Mouse (Mus musculus) limb, embryonic 14.5 days (tissue): Measurements from ENCODE around the gene C2. TPM values are rescaled to one million over a fixed set of nuclear protein-coding genes. Genes with fewer than 3 reads are reported as not detected.

Source experiments
- ATAC-seq: fragments of 200-750 bp; cut with Nextera tagmentation; 2 replicates; pipeline ENCODE4 v1.8.0; 2017; ENCODE audit warnings: low read depth, moderate number of reproducible peaks, moderate TSS enrichment; ENCODE audit not compliant: low FRiP score
- DNase-seq: peaks from one replicate; pipeline ENCODE4 v3.0.0-alpha.2; 2015; ENCODE audit warnings: low spot score
- H3K27ac ChIP-seq: fragments of 300-500 bp; sonication (generic); replicated peaks from 2 replicates; pipeline ENCODE4 v1.5.1; 2014; ENCODE audit warnings: low read depth, mild to moderate bottlenecking, low read length, moderate library complexity, mixed read lengths
- H3K27me3 ChIP-seq: fragments of 300-500 bp; sonication (generic); 2 replicates; pipeline ENCODE4 v1.6.1; 2014; ENCODE audit warnings: low read length, mixed read lengths; ENCODE audit not compliant: control insufficient read depth, insufficient read depth
- H3K36me3 ChIP-seq: fragments of 300-500 bp; sonication (generic); 2 replicates; pipeline ENCODE4 v1.6.1; 2014; ENCODE audit warnings: mild to moderate bottlenecking, low read length, moderate library complexity, mixed read lengths; ENCODE audit not compliant: control insufficient read depth, insufficient read depth
- H3K4me1 ChIP-seq: fragments of 300-500 bp; sonication (generic); 2 replicates; pipeline ENCODE4 v1.6.1; 2014; ENCODE audit warnings: antibody characterized with exemption, low read length, mixed read lengths; ENCODE audit not compliant: control insufficient read depth, insufficient read depth
- H3K4me2 ChIP-seq: fragments of 300-500 bp; sonication (generic); replicated peaks from 2 replicates; pipeline ENCODE4 v1.6.1; 2014; ENCODE audit warnings: low read depth, mild to moderate bottlenecking, low read length, moderate library complexity; ENCODE audit not compliant: severe bottlenecking
- H3K4me3 ChIP-seq: fragments of 300-500 bp; sonication (generic); replicated peaks from 2 replicates; pipeline ENCODE4 v1.5.1; 2014; ENCODE audit warnings: low read length
- H3K9ac ChIP-seq: fragments of 300-500 bp; sonication (generic); 2 replicates; pipeline ENCODE4 v1.6.1; 2014; ENCODE audit warnings: mild to moderate bottlenecking, low read depth, low read length, moderate library complexity; ENCODE audit not compliant: severe bottlenecking
- H3K9me3 ChIP-seq: fragments of 300-500 bp; sonication (generic); 2 replicates; pipeline ENCODE4 v1.6.1; 2016; ENCODE audit warnings: low read length; ENCODE audit not compliant: control insufficient read depth
- POLR2A ChIP-seq: fragments of 200-500 bp; IDR thresholded peaks from 2 replicates; pipeline ENCODE4 v1.8.0; 2012; ENCODE audit warnings: inconsistent platforms, mild to moderate bottlenecking, moderate library complexity, borderline replicate concordance; ENCODE audit not compliant: insufficient read depth, insufficient read length; ENCODE audit errors: extremely low read depth
- WGBS: fragments of 180-500 bp; shearing (Covaris S2); extraction: QIAGEN DNeasy Blood & Tissue Kit; methylation state at CpG from one replicate; pipeline ENCODE4 v1.1.7; 2014; 5-methylcytosine and 5-hydroxymethylcytosine counted together
- polyA plus RNA-seq, 2 experiments: library from polyadenylated mRNA; depleted of rRNA in 1 of 2; stranded (reverse) in 1 of 2; unstranded in 1 of 2; fragments of >200 nt; fragmentation: Nextera tagmentation in 1 of 2; extraction: Ambion mirVana in 1 of 2; gene quantifications; 2 replicates each; pipeline versions ENCODE4 v1.2.1 to v1.2.3; 2012 to 2014

The C2 gene
- polyA plus RNA-seq, 2 experiments, result 4.7 to 4.9 TPM

GRCm38 (mm10) chr17:34884704-34885103 is 13.4 kb downstream of the C2 start:
- 91% methylated on average over 6 of the region's 6 CpGs for WGBS
- ATAC-seq, result no peak
- DNase-seq, result no peak
- Histone ChIP-seq H3K27ac (no peak overlapping the region), H3K9ac (no peak overlapping the region), H3K4me2 (no peak overlapping the region), H3K27me3 (no peaks in the 10 kb centered on the region), H3K4me3 (no peak overlapping the region), H3K4me1 (peaks cover 6% of the 10 kb centered on the region; the same call in 1 of the 2 replicates), H3K36me3 (no peaks in the 10 kb centered on the region), H3K9me3 (no peaks in the 10 kb centered on the region)
- no peak for TF ChIP-seq POLR2A

GRCm38 (mm10) chr17:34883332-34883731 is 14.7 kb downstream of the C2 start:
- H3K4me3 ChIP-seq, result no peak overlapping the region
- peaks cover 6% of the 10 kb centered on the region; the same call in 1 of the 2 replicates for H3K4me1 ChIP-seq
- 64% methylated on average over 3 of the region's 3 CpGs for WGBS
- no peaks in the 10 kb centered on the region for H3K9me3 ChIP-seq
- no peak for TF ChIP-seq POLR2A
- H3K9ac ChIP-seq, result no peak overlapping the region
- H3K36me3 ChIP-seq, result no peaks in the 10 kb centered on the region
- ATAC-seq (no peak), DNase-seq (no peak)
- H3K27me3 ChIP-seq, result no peaks in the 10 kb centered on the region
- H3K27ac ChIP-seq, result no peak overlapping the region
- no peak overlapping the region for H3K4me2 ChIP-seq

GRCm38 (mm10) chr17:34881683-34882310 is 16.3 kb downstream of the C2 start, which contains the start of gene Gm20547:
Gene Gm20547 (minus strand): TSS chr17:34882042.
- peaks cover 6% of the 10 kb centered on the region; the same call in 1 of the 2 replicates for H3K4me1 ChIP-seq
- DNase-seq (no peak), ATAC-seq (no peak)
- TF ChIP-seq POLR2A, result no peak
- H3K9me3 ChIP-seq, result no peaks in the 10 kb centered on the region
- H3K4me2 ChIP-seq, result no peak within 1 kb of the TSS
- no peak within 1 kb of the TSS for H3K4me3 ChIP-seq
- H3K27ac ChIP-seq, result no peak within 1 kb of the TSS
- no peak within 1 kb of the TSS for H3K9ac ChIP-seq
- 10% methylated on average over 15 of the region's 15 CpGs for WGBS
- H3K27me3 ChIP-seq, result no peaks in the 10 kb centered on the region
- H3K36me3 ChIP-seq, result no peaks in the 10 kb centered on the region

- no peaks in the 10 kb centered on the region for H3K9me3 ChIP-seq
- no peak for TF ChIP-seq POLR2A
- H3K27me3 ChIP-seq, result no peaks in the 10 kb centered on the region
- peaks cover 6% of the 10 kb centered on the region; the same call in 1 of the 2 replicates for H3K4me1 ChIP-seq
- no peak for DNase-seq
- no peak overlapping the region for H3K4me2 ChIP-seq
- H3K36me3 ChIP-seq, result no peaks in the 10 kb centered on the region
- H3K27ac ChIP-seq, result no peak overlapping the region
- no peak for ATAC-seq
- H3K4me3 ChIP-seq, result no peak overlapping the region
- H3K9ac ChIP-seq, result no peak overlapping the region
Measured at GRCm38 (mm10) chr17:34881166-34881565, 16.9 kb downstream of the C2 start.

GRCm38 (mm10) chr17:34879336-34879879 is 18.7 kb downstream of the C2 start, which contains the start of gene Zbtb12:
Gene Zbtb12 (plus strand): TSS chr17:34879483.
- Histone ChIP-seq H3K9ac (no peak within 1 kb of the TSS), H3K4me2 (no peak within 1 kb of the TSS), H3K36me3 (no peaks in the 10 kb centered on the region), H3K27ac (no peak within 1 kb of the TSS), H3K4me1 (peaks cover 6% of the 10 kb centered on the region; the same call in 1 of the 2 replicates), H3K27me3 (no peaks in the 10 kb centered on the region), H3K9me3 (no peaks in the 10 kb centered on the region), H3K4me3 (no peak within 1 kb of the TSS)
- ATAC-seq (no peak), DNase-seq (no peak)
- 36% methylated on average over 11 of the region's 11 CpGs for WGBS
- TF ChIP-seq POLR2A, result no peak
